Mouse (Mus musculus) intestine, embryonic 16.5 days (tissue): ENCODE measurements around the gene Cand2. TPM values are rescaled to one million over a fixed set of nuclear protein-coding genes. Genes with fewer than 3 reads are reported as not detected.
"Not testable (repeated sequence)": the region's sequence is repeated elsewhere in the genome, so short reads cannot be mapped to it uniquely, and the experiment has no call there.

Source experiments
- ATAC-seq: fragments of 200-750 bp; cut with Nextera tagmentation; 2 replicates; pipeline ENCODE4 v1.8.0; 2017; ENCODE audit warnings: moderate TSS enrichment, moderate library complexity
- H3K27ac ChIP-seq: fragments of 300-500 bp; sonication (generic); 2 replicates; pipeline ENCODE4 v1.5.1; 2014; ENCODE audit warnings: mild to moderate bottlenecking, low read length
- H3K27me3 ChIP-seq: fragments of 300-500 bp; sonication (generic); replicated peaks from 2 replicates; pipeline ENCODE4 v1.6.1; 2014; ENCODE audit warnings: low read length, control low read depth, mixed read lengths; ENCODE audit not compliant: control insufficient read depth, insufficient read depth
- H3K36me3 ChIP-seq: fragments of 300-500 bp; sonication (generic); 2 replicates; pipeline ENCODE4 v1.6.1; 2014; ENCODE audit warnings: low read length, control low read depth; ENCODE audit not compliant: control insufficient read depth, insufficient read depth
- H3K4me1 ChIP-seq: fragments of 300-500 bp; sonication (generic); 2 replicates; pipeline ENCODE4 v1.6.1; 2014; ENCODE audit warnings: low read length, control low read depth, mixed read lengths; ENCODE audit not compliant: control insufficient read depth, insufficient read depth
- H3K4me2 ChIP-seq: fragments of 300-500 bp; sonication (generic); 2 replicates; pipeline ENCODE4 v1.6.1; 2014; ENCODE audit warnings: low read depth, low read length, control low read depth
- H3K4me3 ChIP-seq: fragments of 300-500 bp; sonication (generic); 2 replicates; pipeline ENCODE4 v1.5.1; 2014; ENCODE audit warnings: mild to moderate bottlenecking, low read length
- H3K9ac ChIP-seq: fragments of 300-500 bp; sonication (generic); 2 replicates; pipeline ENCODE4 v1.6.1; 2014; ENCODE audit warnings: low read depth, low read length
- H3K9me3 ChIP-seq: fragments of 300-500 bp; sonication (generic); 2 replicates; pipeline ENCODE4 v1.6.1; 2016; ENCODE audit warnings: low read length, control low read depth; ENCODE audit not compliant: control insufficient read depth
- WGBS: fragments of 180-500 bp; shearing (Covaris S2); extraction: QIAGEN DNeasy Blood & Tissue Kit; methylation state at CpG from one replicate; pipeline ENCODE4 v1.1.7; 2014; 5-methylcytosine and 5-hydroxymethylcytosine counted together
- polyA plus RNA-seq: library from polyadenylated mRNA; unstranded; fragments of >200 nt; fragmentation: Nextera tagmentation; extraction: Ambion mirVana; gene quantifications from 2 replicates; pipeline ENCODE4 v1.2.1, GENCODE M21; 2015

Cand2 gene
- polyA plus RNA-seq, 1 experiment from 2014 or later: 13.3 TPM

DNA sequence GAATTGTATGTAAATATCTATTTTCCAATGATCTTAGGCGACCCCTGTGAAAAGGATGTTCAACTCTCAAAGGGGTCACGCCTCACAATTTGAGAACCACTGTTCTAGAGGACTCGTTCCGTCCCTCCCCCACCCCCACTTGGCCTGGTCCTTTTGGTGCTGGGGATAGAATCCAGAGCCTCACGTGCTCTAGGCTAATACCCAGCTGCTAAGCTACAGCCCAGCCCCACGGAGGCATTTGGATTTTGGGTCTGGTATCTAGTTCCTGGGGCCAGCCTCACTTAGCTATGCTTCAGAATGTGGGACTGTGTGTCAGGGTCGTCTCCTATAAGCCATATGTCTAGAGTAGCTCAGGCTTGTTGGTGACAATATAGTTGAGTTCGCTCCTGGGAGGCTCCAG lies 37.3 kb downstream of the Cand2 start:
- Histone ChIP-seq H3K9ac (no peak overlapping the region), H3K4me3 (no peak overlapping the region), H3K27me3 (no peaks in the 10 kb centered on the region), H3K4me1 (peaks cover 7% of the 10 kb centered on the region), H3K36me3 (no peaks in the 10 kb centered on the region), H3K9me3 (no peaks in the 10 kb centered on the region), H3K27ac (no peak overlapping the region), H3K4me2 (no peak overlapping the region)
- no peak for ATAC-seq
- 62% methylated on average over 8 of the region's 8 CpGs for WGBS

DNA sequence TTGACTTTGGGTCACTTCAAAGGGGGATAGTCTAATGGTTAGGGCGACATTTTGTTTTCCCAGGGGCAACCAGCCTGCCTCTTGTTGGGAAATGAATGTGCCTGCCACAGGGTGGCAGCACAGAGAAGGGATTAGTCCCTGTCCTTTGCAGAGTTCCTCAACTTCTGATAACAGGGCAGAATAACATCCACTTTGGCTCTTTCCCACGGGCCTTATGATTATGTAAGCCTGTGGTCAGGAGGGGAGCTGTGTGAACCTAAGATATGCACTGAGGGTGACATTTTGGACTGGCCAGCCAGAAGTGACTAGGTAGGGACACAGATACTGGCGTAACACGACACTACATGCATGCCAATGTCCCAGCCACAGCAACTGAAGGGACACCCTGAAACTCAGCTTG lies 39.8 kb downstream of the Cand2 start:
- 39% methylated on average over 4 of the region's 4 CpGs for WGBS

DNA sequence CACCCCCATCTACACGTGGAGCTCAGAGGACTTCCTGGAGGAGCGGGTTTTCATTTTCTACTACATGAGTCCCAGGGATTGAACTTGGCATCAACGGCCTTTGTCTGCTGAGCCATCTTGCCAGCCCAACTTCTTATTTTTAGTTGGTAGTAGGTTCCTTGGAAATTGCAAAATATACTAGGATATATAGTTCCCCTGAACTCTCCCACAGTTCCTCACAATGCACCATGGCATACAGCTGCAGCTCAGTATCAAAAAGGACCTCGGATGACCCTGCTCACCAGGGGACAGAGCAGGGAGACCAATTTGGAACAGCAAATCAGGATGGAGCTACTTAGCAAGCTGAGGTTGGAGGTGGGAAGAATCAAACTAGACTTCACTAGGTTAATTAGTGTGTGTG lies 40.7 kb downstream of the Cand2 start:
- Histone ChIP-seq H3K27me3 (no peaks in the 10 kb centered on the region), H3K36me3 (no peaks in the 10 kb centered on the region), H3K4me3 (no peak overlapping the region), H3K4me2 (no peak overlapping the region), H3K27ac (no peak overlapping the region), H3K9ac (no peak overlapping the region), H3K4me1 (no peaks in the 10 kb centered on the region), H3K9me3 (no peaks in the 10 kb centered on the region)
- 74% methylated on average over 4 of the region's 4 CpGs for WGBS
- ATAC-seq: no peak

More for the DNA sequence above, 39.8 kb downstream of the Cand2 start:
- Histone ChIP-seq H3K27ac (no peak overlapping the region), H3K4me2 (no peak overlapping the region), H3K4me3 (no peak overlapping the region), H3K9me3 (no peaks in the 10 kb centered on the region), H3K4me1 (no peaks in the 10 kb centered on the region), H3K27me3 (no peaks in the 10 kb centered on the region), H3K9ac (peak overlapping the region; percentile 7; the same call in 1 of the 2 replicates), H3K36me3 (no peaks in the 10 kb centered on the region)
- ATAC-seq: peak; percentile 45; the same call in 1 of the 2 replicates

DNA sequence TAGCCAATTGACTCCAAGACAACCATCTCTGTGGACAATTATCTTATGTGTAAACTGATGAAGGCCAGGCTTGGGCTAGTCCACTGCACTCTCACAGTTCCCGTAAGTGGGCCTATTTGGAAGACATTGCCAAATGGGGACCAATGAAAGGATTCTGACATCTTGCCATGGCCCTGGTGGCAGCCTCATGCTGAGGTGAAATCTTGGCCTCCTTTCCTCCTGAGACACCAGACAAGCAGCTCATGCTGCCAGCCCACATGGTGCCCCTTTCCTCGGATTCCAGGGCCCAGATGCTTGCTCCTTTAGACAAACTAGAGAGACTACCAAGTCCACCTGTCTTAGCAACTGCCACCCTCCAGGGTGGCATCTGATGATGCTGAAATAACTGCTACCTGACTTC lies 43.8 kb downstream of the Cand2 start:
- ATAC-seq: no peak
- 77% methylated on average over 2 of the region's 2 CpGs for WGBS

DNA sequence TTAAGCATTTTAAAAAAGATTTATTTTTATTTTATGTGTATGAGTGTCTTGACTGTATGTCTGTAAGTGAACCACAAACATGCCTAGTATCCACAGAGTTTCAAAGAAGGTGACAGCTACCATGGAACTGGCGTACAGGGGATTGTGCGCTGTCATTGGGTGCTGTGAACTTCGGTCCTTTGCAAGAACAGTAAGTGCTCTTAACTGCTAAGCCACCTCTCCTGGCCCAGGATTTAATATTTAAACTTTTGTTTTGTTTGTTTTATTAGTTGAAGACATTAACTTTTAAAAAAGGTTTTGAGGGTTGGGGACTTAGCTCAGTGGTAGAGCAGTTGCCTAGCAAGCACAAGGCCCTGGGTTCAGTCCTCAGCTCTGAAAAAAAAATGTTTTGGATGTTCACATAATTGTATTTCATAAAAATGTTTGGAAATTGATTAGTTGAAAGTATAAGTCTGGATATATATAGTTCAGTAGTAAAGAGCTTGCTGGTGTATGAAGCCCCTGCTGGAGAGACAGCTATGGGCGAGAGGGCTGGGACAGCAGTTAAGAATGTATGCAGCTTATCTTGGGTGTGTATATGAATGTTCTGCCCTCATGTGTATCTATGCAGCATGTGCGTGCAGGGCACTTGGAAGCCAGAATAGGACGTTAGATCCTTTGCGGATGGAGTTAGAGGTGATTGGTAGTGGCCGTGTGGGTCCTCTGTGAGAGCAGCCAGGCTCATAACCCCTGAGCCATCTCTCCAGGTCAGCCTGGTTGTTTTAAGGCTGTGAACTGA lies 47.1 kb downstream of the Cand2 start:
- Histone ChIP-seq H3K27ac (no peak overlapping the region), H3K4me3 (no peak overlapping the region), H3K36me3 (no peaks in the 10 kb centered on the region), H3K4me1 (no peaks in the 10 kb centered on the region), H3K4me2 (no peak overlapping the region), H3K27me3 (no peaks in the 10 kb centered on the region), H3K9ac (no peak overlapping the region), H3K9me3 (no peaks in the 10 kb centered on the region)
- WGBS: 80% methylated on average over 8 of the region's 8 CpGs
- no peak for ATAC-seq

More for the DNA sequence above, 43.8 kb downstream of the Cand2 start:
- Histone ChIP-seq H3K4me1 (no peaks in the 10 kb centered on the region), H3K9ac (no peak overlapping the region), H3K4me3 (no peak overlapping the region), H3K36me3 (no peaks in the 10 kb centered on the region), H3K27ac (no peak overlapping the region), H3K27me3 (no peaks in the 10 kb centered on the region), H3K4me2 (no peak overlapping the region), H3K9me3 (no peaks in the 10 kb centered on the region)

DNA sequence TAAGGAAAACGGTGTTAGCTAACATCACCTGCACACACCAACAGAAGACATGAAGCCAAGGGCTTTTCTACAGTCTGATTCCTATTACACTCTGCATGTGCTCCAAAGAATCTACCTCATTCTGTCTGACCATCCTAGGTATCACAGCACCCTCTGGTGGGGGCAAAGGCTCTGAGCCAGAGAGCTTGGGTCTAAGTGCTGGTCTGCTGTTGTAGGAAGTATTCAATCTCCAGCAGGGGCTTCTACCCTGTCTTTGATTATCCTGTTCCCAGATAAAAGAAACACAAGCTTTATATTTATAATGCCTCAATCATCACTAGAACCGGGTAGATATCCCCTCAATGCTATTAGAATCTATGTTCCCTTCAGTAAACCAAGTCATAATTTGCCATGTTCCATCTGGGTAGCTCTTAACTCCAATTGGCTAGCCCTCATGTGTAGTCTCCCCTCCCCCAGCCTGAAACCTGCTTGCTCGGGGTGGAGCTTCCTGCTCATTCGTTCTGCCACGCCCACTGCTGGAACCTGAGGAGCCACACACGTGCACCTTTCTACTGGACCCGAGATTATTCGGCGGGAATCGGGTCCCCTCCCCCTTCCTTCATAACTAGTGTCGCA lies 49.6 kb downstream of the Cand2 start:
- 3% methylated on average over 5 of the region's 11 CpGs for WGBS
- H3K27ac ChIP-seq, H3K4me3 ChIP-seq: not testable (repeated sequence)

DNA sequence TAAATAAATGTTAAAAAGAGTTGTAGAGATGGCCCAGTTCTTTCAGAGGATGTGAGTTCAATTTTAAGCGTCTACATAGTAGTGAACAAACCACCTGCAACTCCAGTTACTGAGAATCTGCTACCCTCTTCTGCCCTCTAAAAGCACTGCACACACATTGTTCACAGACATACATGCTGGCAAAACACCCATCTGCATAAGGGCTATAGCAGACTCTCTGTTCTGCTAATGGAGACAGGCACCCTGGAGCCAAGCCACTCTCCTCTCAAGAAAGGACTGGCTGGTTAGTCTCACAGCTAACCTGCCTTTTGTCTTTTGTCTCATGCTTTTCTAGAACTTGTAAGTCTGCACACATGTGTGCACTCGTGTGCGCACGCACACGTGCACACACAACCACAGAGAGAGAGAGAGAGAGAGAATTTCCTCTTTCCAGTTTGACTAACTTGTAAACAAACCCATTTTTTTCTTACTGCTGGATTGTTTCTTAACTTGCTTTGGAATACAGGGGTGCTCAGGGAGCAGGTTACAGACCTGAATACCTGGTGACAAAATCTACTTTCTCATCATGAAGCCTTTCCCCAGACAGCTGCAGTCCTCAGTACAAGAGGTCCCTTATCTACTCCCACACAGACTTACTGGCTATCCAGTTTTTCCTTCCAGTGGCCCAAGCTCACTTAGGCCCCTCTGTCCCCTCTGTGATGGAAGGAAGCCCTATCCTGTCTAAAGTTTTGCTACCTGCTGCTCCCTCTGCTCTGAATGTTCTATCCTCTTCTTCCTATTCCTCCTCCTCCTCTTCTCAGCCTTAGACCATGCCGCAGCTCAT lies 56.7 kb downstream of the Cand2 start:
- H3K27me3 ChIP-seq: no peaks in the 10 kb centered on the region
- no peak for ATAC-seq
- H3K4me3 ChIP-seq: no peak overlapping the region
- 88% methylated on average over 6 of the region's 6 CpGs for WGBS
- H3K36me3 ChIP-seq: no peaks in the 10 kb centered on the region
- H3K9ac ChIP-seq: no peak overlapping the region
- H3K9me3 ChIP-seq: no peaks in the 10 kb centered on the region
- H3K4me2 ChIP-seq: no peak overlapping the region
- no peak overlapping the region for H3K27ac ChIP-seq
- H3K4me1 ChIP-seq: no peaks in the 10 kb centered on the region

More for the DNA sequence above, 49.6 kb downstream of the Cand2 start:
- H3K27me3 ChIP-seq, H3K4me2 ChIP-seq, H3K36me3 ChIP-seq, H3K9ac ChIP-seq, H3K4me1 ChIP-seq, H3K9me3 ChIP-seq: not testable (repeated sequence)
- peak; percentile 99 for ATAC-seq

DNA sequence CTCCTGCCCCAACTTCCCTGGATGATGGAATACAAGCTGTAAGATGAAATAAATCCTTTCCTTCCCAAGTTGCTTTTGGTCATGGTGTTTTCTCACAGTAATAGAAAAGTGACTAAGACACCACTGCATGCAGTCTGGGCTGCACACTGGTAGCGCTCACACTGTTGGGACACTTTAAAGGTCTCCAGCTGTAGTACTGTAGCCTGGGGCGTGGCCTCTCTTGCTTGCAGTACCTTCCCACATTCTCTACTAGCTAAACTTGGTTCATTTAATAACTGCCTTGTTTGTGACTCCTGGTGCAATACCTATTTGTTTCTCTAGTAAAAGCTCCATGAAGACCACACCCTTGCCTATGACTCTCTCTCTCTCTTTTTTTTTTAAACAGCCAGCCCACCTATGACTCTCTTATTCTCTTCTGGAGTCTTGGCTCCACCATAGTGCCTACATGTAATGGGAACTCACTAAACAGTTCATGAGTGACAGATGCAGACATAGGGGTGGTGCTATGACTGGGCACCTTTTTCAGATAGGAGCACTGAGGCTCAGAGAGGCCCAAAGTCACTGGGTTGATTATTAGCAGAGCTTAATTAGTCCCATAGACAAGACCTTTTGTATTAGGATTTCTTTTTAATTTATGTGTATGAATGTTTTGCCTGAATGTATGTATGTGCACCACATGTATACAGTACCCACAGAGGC lies 58.0 kb downstream of the Cand2 start:
- 88% methylated on average over 2 of the region's 2 CpGs for WGBS

DNA sequence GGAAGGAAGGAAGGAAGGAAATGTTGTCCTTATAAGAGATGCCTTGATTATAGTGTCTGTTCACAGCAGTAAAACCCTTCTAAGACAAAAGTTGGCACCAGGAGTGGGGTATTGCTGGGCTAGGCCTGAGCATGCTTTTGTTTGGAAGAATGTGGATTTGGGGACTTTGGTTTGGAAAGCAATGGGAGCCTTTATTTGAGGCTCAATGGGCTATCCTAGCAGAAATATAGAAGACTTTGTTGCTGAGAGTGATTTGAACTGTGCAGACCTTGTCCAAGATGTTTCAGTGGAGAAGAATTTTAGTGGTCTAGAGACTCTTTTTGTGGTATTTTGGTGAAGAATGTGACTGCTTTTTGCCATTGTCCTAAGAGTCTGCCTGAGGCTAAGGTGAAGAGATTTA lies 59.5 kb downstream of the Cand2 start:
- Histone ChIP-seq H3K27me3 (no peaks in the 10 kb centered on the region), H3K4me3 (no peak overlapping the region), H3K9me3 (no peaks in the 10 kb centered on the region), H3K27ac (no peak overlapping the region), H3K9ac (no peak overlapping the region), H3K4me1 (peaks cover 7% of the 10 kb centered on the region; the same call in 1 of the 2 replicates), H3K36me3 (no peaks in the 10 kb centered on the region), H3K4me2 (no peak overlapping the region)
- ATAC-seq: no peak

More for the DNA sequence above, 58.0 kb downstream of the Cand2 start:
- no peak overlapping the region for H3K9ac ChIP-seq
- no peak for ATAC-seq
- H3K9me3 ChIP-seq: no peaks in the 10 kb centered on the region
- no peak overlapping the region for H3K4me2 ChIP-seq
- no peaks in the 10 kb centered on the region for H3K27me3 ChIP-seq
- H3K4me1 ChIP-seq: no peaks in the 10 kb centered on the region
- no peaks in the 10 kb centered on the region for H3K36me3 ChIP-seq
- H3K4me3 ChIP-seq: no peak overlapping the region
- no peak overlapping the region for H3K27ac ChIP-seq
